Mouse (Mus musculus) neural tube, embryonic 11.5 days (tissue): ENCODE measurements around the gene Nectin4. TPM values are rescaled to one million over a fixed set of nuclear protein-coding genes. Genes with fewer than 3 reads are reported as not detected.

Experiments used
- ATAC-seq: fragments of 200-750 bp; cut with Nextera tagmentation; 2 replicates; pipeline ENCODE4 v1.8.0; 2017; ENCODE audit warnings: moderate number of reproducible peaks, mild to moderate bottlenecking, moderate TSS enrichment, moderate library complexity; ENCODE audit not compliant: insufficient read depth, low FRiP score, low TSS enrichment
- DNase-seq: peaks from one replicate; pipeline ENCODE4 v3.0.0-alpha.2; 2015; ENCODE audit warnings: low spot score
- H3K27ac ChIP-seq: fragments of 300-500 bp; sonication (generic); 2 replicates; pipeline ENCODE4 v1.5.1; 2014; ENCODE audit warnings: low read depth, mild to moderate bottlenecking, low read length
- H3K27me3 ChIP-seq: fragments of 300-500 bp; sonication (generic); 2 replicates; pipeline ENCODE4 v1.6.1; 2014; ENCODE audit warnings: mild to moderate bottlenecking, low read length, mixed read lengths; ENCODE audit not compliant: control insufficient read depth, insufficient read depth
- H3K36me3 ChIP-seq: fragments of 300-500 bp; sonication (generic); 2 replicates; pipeline ENCODE4 v1.6.1; 2014; ENCODE audit warnings: mild to moderate bottlenecking, low read length, moderate library complexity, mixed read lengths; ENCODE audit not compliant: control insufficient read depth, insufficient read depth
- H3K4me1 ChIP-seq: fragments of 300-500 bp; sonication (generic); 2 replicates; pipeline ENCODE4 v1.6.1; 2014; ENCODE audit warnings: low read length, mixed read lengths; ENCODE audit not compliant: control insufficient read depth, insufficient read depth
- H3K4me2 ChIP-seq: fragments of 300-500 bp; sonication (generic); 2 replicates; pipeline ENCODE4 v1.6.1; 2014; ENCODE audit warnings: low read depth, mild to moderate bottlenecking, moderate library complexity
- H3K4me3 ChIP-seq: fragments of 300-500 bp; sonication (generic); 2 replicates; pipeline ENCODE4 v1.5.1; 2014; ENCODE audit warnings: low read depth, low read length
- H3K9ac ChIP-seq: fragments of 300-500 bp; sonication (generic); 2 replicates; pipeline ENCODE4 v1.6.1; 2014; ENCODE audit warnings: mild to moderate bottlenecking, low read length
- H3K9me3 ChIP-seq: fragments of 300-500 bp; sonication (generic); 2 replicates; pipeline ENCODE4 v1.6.1; 2016; ENCODE audit warnings: low read length; ENCODE audit not compliant: control insufficient read depth
- WGBS: fragments of 180-500 bp; shearing (Covaris S2); extraction: QIAGEN DNeasy Blood & Tissue Kit; methylation state at CpG from one replicate; pipeline ENCODE4 v1.1.7; 2014; 5-methylcytosine and 5-hydroxymethylcytosine counted together
- polyA plus RNA-seq: library from polyadenylated mRNA; unstranded; fragments of >200 nt; fragmentation: Nextera tagmentation; extraction: Ambion mirVana; gene quantifications from 2 replicates; pipeline ENCODE4 v1.2.1, GENCODE M21; 2014

Nectin4 gene
- polyA plus RNA-seq, 1 experiment from 2014 or later: 1.7 TPM

DNA sequence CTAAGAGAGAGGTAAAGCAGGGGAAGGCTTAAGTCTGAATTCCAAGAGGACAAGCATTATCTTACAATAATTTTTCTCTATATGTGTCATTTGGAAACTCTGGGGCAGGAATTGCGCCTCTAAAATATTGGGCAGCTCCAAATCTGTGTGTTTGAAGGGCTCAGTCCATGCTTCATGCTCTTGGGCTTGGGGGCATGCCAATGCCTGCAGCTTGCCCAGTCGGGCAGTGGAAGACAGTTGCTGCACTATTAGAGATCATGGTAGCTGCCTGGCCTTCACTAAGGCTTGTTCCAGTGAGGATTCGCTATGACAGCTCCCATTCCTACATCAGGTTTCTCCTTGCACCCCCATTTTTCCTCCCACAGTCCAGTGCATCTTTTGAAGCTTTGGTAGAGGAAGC, 21.2 kb upstream of the Nectin4 start:
- Histone ChIP-seq H3K27me3 (no peaks in the 10 kb centered on the region), H3K9me3 (no peaks in the 10 kb centered on the region), H3K4me3 (no peak overlapping the region), H3K9ac (no peak overlapping the region), H3K27ac (no peak overlapping the region), H3K4me2 (no peak overlapping the region), H3K4me1 (peaks cover 6% of the 10 kb centered on the region; the same call in 1 of the 2 replicates), H3K36me3 (no peaks in the 10 kb centered on the region; the same call in 1 of the 2 replicates)
- ATAC-seq (no peak), DNase-seq (no peak)
- 93% methylated on average over 3 of the region's 3 CpGs for WGBS

DNA sequence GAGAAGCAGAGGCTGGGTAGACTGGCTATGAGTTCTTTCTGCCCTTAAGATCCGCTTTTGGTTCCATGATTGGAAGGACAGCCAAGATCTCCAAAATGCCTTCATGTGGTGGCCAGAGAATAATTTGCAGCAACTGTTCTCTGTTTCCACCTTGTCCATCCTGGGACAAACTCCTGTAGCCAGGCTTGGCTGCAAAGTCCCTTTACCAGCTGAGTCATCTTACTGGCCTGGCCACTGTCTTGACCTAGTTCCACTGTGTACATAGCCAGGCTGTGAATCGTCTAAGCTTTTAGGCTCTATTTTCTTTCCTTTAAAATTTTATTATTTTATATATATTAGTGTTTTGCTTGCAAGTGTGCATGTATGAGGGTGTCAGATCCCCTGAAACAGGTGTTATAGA, 20.7 kb upstream of the Nectin4 start:
- DNase-seq: no peak
- WGBS: 95% methylated on average over 2 of the region's 2 CpGs
- ATAC-seq: no peak

DNA sequence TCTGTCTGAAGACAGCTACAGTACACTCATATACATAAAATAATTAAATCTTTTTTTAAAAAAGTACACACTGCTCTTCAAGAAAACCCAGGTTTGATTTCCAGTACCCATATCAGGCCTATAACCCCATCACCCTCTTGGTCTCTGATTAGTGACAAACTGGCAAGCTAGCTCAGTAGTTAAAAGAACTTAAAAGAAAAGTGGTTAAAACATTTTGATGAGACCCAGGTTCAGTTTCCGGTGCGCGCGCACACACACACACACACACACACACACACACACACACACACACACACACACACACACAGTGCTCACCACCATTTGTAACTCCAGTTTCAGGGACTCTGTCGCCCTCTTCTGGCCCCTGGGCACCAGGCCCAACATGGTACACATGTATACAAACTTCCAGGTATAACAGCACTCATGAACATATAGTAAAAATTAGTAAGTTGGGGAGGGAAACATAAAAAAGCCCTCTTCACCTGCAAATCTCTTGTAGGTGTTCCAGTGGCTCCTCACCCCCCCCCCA, 14.0 kb upstream of the Nectin4 start:
- Histone ChIP-seq H3K36me3 (peaks cover 2% of the 10 kb centered on the region; the same call in 1 of the 2 replicates), H3K9ac (no peak overlapping the region), H3K9me3 (peaks cover 3% of the 10 kb centered on the region; the same call in 1 of the 2 replicates), H3K4me2 (no peak overlapping the region), H3K27me3 (no peaks in the 10 kb centered on the region), H3K4me3 (no peak overlapping the region), H3K4me1 (peaks cover 5% of the 10 kb centered on the region), H3K27ac (no peak overlapping the region)
- 83% methylated on average over 5 of the region's 5 CpGs for WGBS
- no peak for ATAC-seq
- peak; percentile 30 for DNase-seq

More for the DNA sequence above, 20.7 kb upstream of the Nectin4 start:
- H3K27ac ChIP-seq: no peak overlapping the region
- H3K4me3 ChIP-seq: no peak overlapping the region
- H3K27me3 ChIP-seq: no peaks in the 10 kb centered on the region
- peaks cover 6% of the 10 kb centered on the region; the same call in 1 of the 2 replicates for H3K4me1 ChIP-seq
- H3K36me3 ChIP-seq: no peaks in the 10 kb centered on the region; the same call in 1 of the 2 replicates
- H3K9ac ChIP-seq: no peak overlapping the region
- H3K4me2 ChIP-seq: no peak overlapping the region
- H3K9me3 ChIP-seq: no peaks in the 10 kb centered on the region

DNA sequence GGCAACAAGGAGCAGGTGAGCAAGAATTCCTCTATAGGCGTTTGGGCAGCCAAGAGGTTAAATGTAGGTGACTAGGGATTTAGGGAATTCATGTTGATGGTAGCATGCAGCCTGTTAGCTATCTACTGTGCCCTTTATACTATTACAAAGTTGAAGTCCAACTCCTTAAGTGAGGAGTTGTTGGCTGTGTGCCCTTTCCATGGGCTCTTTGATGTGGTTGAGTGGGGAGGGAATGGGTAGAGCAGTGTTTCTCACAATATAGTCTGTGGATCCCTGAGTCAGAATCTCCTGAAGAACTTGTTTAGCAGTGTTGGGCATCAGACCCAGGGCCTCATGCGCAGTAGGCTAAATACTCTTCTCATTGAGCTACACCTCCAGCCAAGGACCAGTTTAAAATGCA, 13.1 kb upstream of the Nectin4 start:
- Histone ChIP-seq H3K9me3 (peaks cover 3% of the 10 kb centered on the region; the same call in 1 of the 2 replicates), H3K4me2 (no peak overlapping the region), H3K36me3 (peaks cover 2% of the 10 kb centered on the region; the same call in 1 of the 2 replicates), H3K9ac (no peak overlapping the region), H3K4me1 (peaks cover 5% of the 10 kb centered on the region), H3K4me3 (no peak overlapping the region), H3K27ac (no peak overlapping the region), H3K27me3 (no peaks in the 10 kb centered on the region)
- WGBS: 91% methylated on average over 2 of the region's 2 CpGs
- no peak for ATAC-seq
- DNase-seq: no peak

DNA sequence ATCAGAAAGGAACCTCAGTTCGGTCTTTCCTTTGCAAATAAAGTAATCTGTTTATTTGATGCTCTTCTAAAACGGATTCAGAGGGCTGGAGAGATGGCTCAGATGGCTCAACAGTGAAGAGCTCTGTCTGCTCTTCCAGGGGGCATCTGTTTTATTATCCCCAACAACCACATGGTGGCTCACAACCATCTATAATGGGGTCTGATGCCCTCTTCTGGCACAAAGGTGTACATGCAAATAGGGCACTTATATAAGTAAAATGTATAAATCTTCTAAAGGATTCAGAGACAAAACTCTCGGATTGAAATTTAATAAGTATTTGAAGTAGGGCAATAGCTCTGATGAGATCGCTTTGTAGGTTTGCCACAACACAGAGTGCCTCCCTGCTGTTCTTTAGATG, 11.5 kb upstream of the Nectin4 start:
- DNase-seq: peak; percentile 19
- Histone ChIP-seq H3K4me3 (no peak overlapping the region), H3K27me3 (no peaks in the 10 kb centered on the region), H3K4me1 (peaks cover 5% of the 10 kb centered on the region), H3K9me3 (peaks cover 3% of the 10 kb centered on the region; the same call in 1 of the 2 replicates), H3K9ac (no peak overlapping the region), H3K36me3 (0 out of 2 replicates have a peak, but pooled peaks cover 2% of the 10 kb centered on the region), H3K27ac (no peak overlapping the region), H3K4me2 (no peak overlapping the region)
- whole genome bisulfite sequencing: 77% methylated on average over 4 of the region's 4 CpGs
- no peak for ATAC-seq

DNA sequence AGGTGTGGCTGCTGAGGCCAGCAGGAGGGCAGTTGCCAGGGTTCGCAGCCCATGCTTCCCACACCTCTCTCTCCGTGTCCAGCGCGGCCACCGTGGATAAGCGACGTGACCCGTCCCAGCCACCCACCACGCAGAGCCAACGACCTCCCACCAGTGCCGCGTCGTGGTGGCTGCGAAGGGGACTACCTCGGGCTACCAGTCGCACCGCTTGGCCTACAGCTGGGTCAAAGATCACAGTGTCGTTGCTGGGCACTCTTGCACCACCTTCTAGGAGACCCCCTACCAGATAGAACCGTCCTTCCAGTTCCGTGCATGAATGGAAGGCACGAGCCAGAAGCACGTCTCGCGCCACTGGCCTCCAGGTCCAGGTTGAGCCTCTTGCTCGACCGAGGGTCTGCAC, 9.6 kb upstream of the Nectin4 start:
- H3K27me3 ChIP-seq: no peaks in the 10 kb centered on the region
- peak overlapping the region; percentile 41 for H3K9ac ChIP-seq
- peak overlapping the region; percentile 32 for H3K4me3 ChIP-seq
- H3K4me2 ChIP-seq: peak overlapping the region; percentile 80
- ATAC-seq (peak; percentile 66; the same call in 1 of the 2 replicates), DNase-seq (no peak)
- H3K9me3 ChIP-seq: peaks cover 3% of the 10 kb centered on the region; the same call in 1 of the 2 replicates
- peak overlapping the region; percentile 45 for H3K27ac ChIP-seq
- 0 out of 2 replicates have a peak, but pooled peaks cover 2% of the 10 kb centered on the region for H3K36me3 ChIP-seq
- peaks cover 5% of the 10 kb centered on the region for H3K4me1 ChIP-seq
- WGBS: 5% methylated on average over 26 of the region's 26 CpGs

DNA sequence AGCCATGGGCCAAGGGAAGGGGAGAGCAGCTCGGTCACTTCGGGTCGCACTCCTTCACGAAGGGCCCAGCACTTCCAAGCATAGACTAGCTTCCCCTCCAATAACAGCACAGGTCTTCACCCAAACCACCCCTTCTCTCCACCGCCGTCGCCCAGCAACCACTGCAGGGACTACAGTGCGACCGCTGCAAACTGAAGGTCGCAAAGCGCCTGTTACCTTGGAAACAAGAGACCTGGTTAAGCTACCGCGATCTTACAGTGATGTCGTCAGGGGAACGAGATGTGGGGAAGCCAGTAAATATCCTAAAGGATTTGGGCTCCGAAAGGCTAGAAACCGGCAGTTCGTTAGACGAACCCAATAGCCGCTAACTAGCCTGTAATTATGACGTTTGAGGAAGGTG, 9.2 kb upstream of the Nectin4 start, which contains the start of gene Klhdc9:
Klhdc9 (minus strand) TSS at position 143 of the 400 bp plus-strand sequence.
- under 1% methylated on average over 21 of the region's 21 CpGs for WGBS
- ATAC-seq (peak; percentile 94), DNase-seq (peak; percentile 93)
- Histone ChIP-seq H3K27ac (peak within 1 kb of the TSS; percentile 45), H3K27me3 (no peaks in the 10 kb centered on the region), H3K4me2 (peak within 1 kb of the TSS; percentile 80), H3K36me3 (0 out of 2 replicates have a peak, but pooled peaks cover 2% of the 10 kb centered on the region), H3K9me3 (peaks cover 3% of the 10 kb centered on the region; the same call in 1 of the 2 replicates), H3K4me1 (peaks cover 5% of the 10 kb centered on the region), H3K4me3 (peak within 1 kb of the TSS; percentile 32), H3K9ac (peak within 1 kb of the TSS; percentile 47)

DNA sequence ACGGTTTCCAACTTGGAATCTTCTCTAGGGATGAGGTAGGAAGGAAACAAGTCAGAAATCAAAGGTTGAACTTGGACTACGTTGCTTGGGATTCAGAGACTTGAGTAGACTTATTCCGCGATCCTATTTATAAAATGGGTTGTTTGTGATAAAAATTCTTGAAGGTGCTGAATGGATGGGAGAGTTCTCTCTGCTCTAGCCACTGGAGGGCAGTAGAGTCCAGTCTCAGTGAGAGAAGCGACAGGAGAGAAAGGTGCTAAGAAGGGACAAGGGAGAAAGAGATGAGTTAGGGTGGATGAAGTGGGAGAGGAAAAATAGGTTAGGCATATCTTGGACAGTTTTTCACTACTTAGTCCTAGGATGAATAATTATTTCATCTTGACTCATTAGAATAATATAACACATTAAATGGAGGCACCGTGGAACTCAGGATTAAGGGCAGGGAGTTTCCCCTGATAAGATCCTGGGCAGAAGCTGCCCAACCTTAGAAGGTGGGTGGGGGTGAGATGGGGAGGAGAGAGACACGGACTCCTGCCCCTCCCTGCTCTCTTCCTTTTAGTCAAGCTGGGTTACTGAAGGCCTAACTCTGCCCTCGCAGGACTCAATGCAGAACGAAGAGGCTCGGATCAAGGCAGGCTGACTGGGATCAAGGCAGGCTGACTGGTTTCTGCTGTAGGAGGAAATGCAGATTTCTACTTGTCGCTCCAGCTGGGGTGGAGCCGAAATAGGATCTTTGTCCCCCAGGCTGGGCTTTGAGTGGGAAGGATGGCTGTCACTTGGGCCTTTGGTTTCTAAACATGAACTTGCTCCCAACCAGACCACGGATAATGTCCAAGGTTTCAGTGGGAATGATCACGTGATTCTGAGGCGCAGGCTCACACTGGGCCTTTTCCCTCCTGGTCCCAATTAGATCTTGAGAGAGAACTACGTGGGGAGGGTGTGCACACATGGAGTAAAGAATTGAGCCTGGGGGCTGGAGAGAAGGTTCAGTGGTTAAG, 8.5 kb upstream of the Nectin4 start:
- 31% methylated on average over 16 of the region's 16 CpGs for WGBS
- Histone ChIP-seq H3K9ac (peak overlapping the region; percentile 47), H3K36me3 (0 out of 2 replicates have a peak, but pooled peaks cover 2% of the 10 kb centered on the region), H3K27ac (no peak overlapping the region), H3K9me3 (peaks cover 3% of the 10 kb centered on the region; the same call in 1 of the 2 replicates), H3K4me3 (peak overlapping the region; percentile 32), H3K27me3 (no peaks in the 10 kb centered on the region), H3K4me2 (peak overlapping the region; percentile 80), H3K4me1 (peaks cover 5% of the 10 kb centered on the region)
- DNase-seq: peak; percentile 73
- peak; percentile 68 for ATAC-seq
